Mouse (Mus musculus): ENCODE results near the gene Polr3b. TPM values are rescaled to one million over a fixed set of nuclear protein-coding genes. Genes with fewer than 3 reads are reported as not detected.

The Polr3b gene
- polyA plus RNA-seq, 1 experiment from 2014 or later: 3.9 TPM

GRCm38 (mm10) chr10:84640861-84641260 lies 18.8 kb downstream of the Polr3b start:
- no peak overlapping the region for H3K9ac ChIP-seq (replicated peaks)
- H3K4me2 ChIP-seq (ENCODE audit: low read depth, low read length): no peak overlapping the region
- no peaks in the 10 kb centered on the region for H3K9me3 ChIP-seq (ENCODE audit: low read length)
- WGBS (ENCODE audit: insufficient replicate concordance): 87% methylated on average over 7 of the region's 7 CpGs
- peaks cover 2% of the 10 kb centered on the region; the same call in 1 of the 2 replicates for H3K4me1 ChIP-seq (ENCODE audit: insufficient read depth)
- H3K36me3 ChIP-seq (replicated peaks; ENCODE audit: insufficient read depth, low read length): peaks cover 43% of the 10 kb centered on the region
- H3K27ac ChIP-seq (ENCODE audit: low read depth): no peak overlapping the region
- H3K27me3 ChIP-seq (ENCODE audit: insufficient read depth, low read length): no peaks in the 10 kb centered on the region
- DNase-seq (no peak), ATAC-seq (no peak)
- TF ChIP-seq CTCF (IDR thresholded peaks at IDR 0.05; ENCODE audit: low read depth): no peak
- no peak for TF ChIP-seq EP300 (IDR thresholded peaks at IDR 0.05; ENCODE audit: low read depth)
- no peak overlapping the region for H3K4me3 ChIP-seq (ENCODE audit: low read depth, low read length)

DNA sequence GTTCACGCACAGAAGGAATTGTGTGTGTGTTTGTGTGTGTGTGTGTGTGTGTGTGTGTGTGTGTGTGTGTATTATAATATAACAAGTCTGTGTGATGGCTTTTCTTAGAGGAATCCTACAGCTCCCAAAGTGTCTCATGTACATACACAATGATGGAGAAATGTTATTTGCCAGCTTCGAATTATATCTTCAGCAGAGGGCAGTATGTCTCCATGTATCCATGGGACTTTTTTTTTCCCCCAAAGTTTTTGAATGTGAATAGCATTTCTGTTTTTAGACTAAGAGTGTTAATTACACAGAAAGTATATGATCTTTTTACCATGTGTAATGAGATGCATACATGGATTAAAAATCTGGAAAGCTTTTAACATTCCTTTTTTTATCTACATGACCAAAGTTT lies 19.5 kb downstream of the Polr3b start:
- H3K4me1 ChIP-seq (ENCODE audit: insufficient read depth): peaks cover 7% of the 10 kb centered on the region; the same call in 1 of the 2 replicates
- TF ChIP-seq EP300 (IDR thresholded peaks at IDR 0.05; ENCODE audit: low read depth): no peak
- peak; percentile 46 for TF ChIP-seq CTCF (IDR thresholded peaks at IDR 0.05; ENCODE audit: low read depth)
- H3K4me2 ChIP-seq (ENCODE audit: low read depth, low read length): no peak overlapping the region
- ATAC-seq: no peak
- no peak overlapping the region for H3K27ac ChIP-seq (ENCODE audit: low read depth)
- WGBS (ENCODE audit: insufficient replicate concordance): 80% methylated on average over 2 of the region's 2 CpGs
- no peak overlapping the region for H3K9ac ChIP-seq (replicated peaks)
- DNase-seq: no peak
- no peak overlapping the region for H3K4me3 ChIP-seq (ENCODE audit: low read depth, low read length)
- H3K36me3 ChIP-seq (replicated peaks; ENCODE audit: insufficient read depth, low read length): peaks cover 42% of the 10 kb centered on the region
- H3K9me3 ChIP-seq (ENCODE audit: low read length): no peaks in the 10 kb centered on the region
- H3K27me3 ChIP-seq (ENCODE audit: insufficient read depth, low read length): no peaks in the 10 kb centered on the region

GRCm38 (mm10) chr10:84645940-84646339 lies 23.8 kb downstream of the Polr3b start:
- WGBS (ENCODE audit: insufficient replicate concordance): 78% methylated on average over 8 of the region's 8 CpGs
- DNase-seq (no peak), ATAC-seq (no peak)
- no peak overlapping the region for H3K4me2 ChIP-seq (ENCODE audit: low read depth, low read length)
- H3K27me3 ChIP-seq (ENCODE audit: insufficient read depth, low read length): no peaks in the 10 kb centered on the region
- H3K36me3 ChIP-seq (replicated peaks; ENCODE audit: insufficient read depth, low read length): peaks cover 36% of the 10 kb centered on the region
- H3K9me3 ChIP-seq (ENCODE audit: low read length): no peaks in the 10 kb centered on the region
- H3K4me1 ChIP-seq (ENCODE audit: insufficient read depth): peaks cover 11% of the 10 kb centered on the region; the same call in 1 of the 2 replicates
- no peak for TF ChIP-seq EP300 (IDR thresholded peaks at IDR 0.05; ENCODE audit: low read depth)
- H3K27ac ChIP-seq (ENCODE audit: low read depth): peak overlapping the region; percentile 55
- no peak overlapping the region for H3K4me3 ChIP-seq (ENCODE audit: low read depth, low read length)
- H3K9ac ChIP-seq (replicated peaks): no peak overlapping the region

- Histone ChIP-seq H3K9me3 (ENCODE audit: low read length) (no peaks in the 10 kb centered on the region), H3K9ac (replicated peaks) (no peak overlapping the region), H3K36me3 (replicated peaks; ENCODE audit: insufficient read depth, low read length) (peaks cover 37% of the 10 kb centered on the region), H3K4me3 (ENCODE audit: low read depth, low read length) (no peak overlapping the region), H3K27ac (ENCODE audit: low read depth) (peak overlapping the region; percentile 55), H3K4me1 (ENCODE audit: insufficient read depth) (peaks cover 11% of the 10 kb centered on the region; the same call in 1 of the 2 replicates), H3K27me3 (ENCODE audit: insufficient read depth, low read length) (no peaks in the 10 kb centered on the region), H3K4me2 (ENCODE audit: low read depth, low read length) (peak overlapping the region; percentile 42)
- TF ChIP-seq EP300 (IDR thresholded peaks at IDR 0.05; ENCODE audit: low read depth): no peak
- TF ChIP-seq CTCF (IDR thresholded peaks at IDR 0.05; ENCODE audit: low read depth): no peak
- ATAC-seq (peak; percentile 35), DNase-seq (peak; percentile 38)
- 55% methylated on average over 12 of the region's 12 CpGs for WGBS (ENCODE audit: insufficient replicate concordance)
These were observed 24.5 kb downstream of the Polr3b start for GRCm38 (mm10) chr10:84646506-84647102.

- peaks cover 40% of the 10 kb centered on the region for H3K36me3 ChIP-seq (replicated peaks; ENCODE audit: insufficient read depth, low read length)
- H3K27ac ChIP-seq (ENCODE audit: low read depth): peak overlapping the region; percentile 55
- H3K4me3 ChIP-seq (ENCODE audit: low read depth, low read length): no peak overlapping the region
- H3K27me3 ChIP-seq (ENCODE audit: insufficient read depth, low read length): no peaks in the 10 kb centered on the region
- 65% methylated on average over 5 of the region's 5 CpGs for WGBS (ENCODE audit: insufficient replicate concordance)
- peak overlapping the region; percentile 42 for H3K4me2 ChIP-seq (ENCODE audit: low read depth, low read length)
- no peak for DNase-seq
- peaks cover 11% of the 10 kb centered on the region; the same call in 1 of the 2 replicates for H3K4me1 ChIP-seq (ENCODE audit: insufficient read depth)
- no peak for ATAC-seq
- TF ChIP-seq CTCF (IDR thresholded peaks at IDR 0.05; ENCODE audit: low read depth) (no peak), EP300 (IDR thresholded peaks at IDR 0.05; ENCODE audit: low read depth) (no peak)
- H3K9ac ChIP-seq (replicated peaks): no peak overlapping the region
- no peaks in the 10 kb centered on the region for H3K9me3 ChIP-seq (ENCODE audit: low read length)
These were observed 25.2 kb downstream of the Polr3b start for GRCm38 (mm10) chr10:84647264-84647663.

DNA sequence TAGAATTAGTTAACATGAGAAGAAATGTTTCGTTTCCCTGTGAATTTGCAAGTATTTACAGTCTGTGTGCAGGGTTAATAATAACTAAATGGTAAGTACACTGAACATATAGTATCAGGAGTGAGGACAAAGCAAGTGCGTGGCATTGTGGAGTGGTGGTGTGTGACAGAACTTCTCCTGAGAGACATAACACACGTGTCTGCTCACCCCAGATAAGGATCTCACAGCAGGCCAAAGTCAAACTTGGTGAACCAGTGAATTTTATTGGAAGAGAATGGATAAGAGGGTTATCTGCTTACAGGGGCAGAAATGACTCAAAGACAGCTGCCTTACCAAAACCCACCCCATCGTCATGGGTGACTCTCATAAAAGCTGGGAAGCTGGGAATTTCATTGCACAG lies 26.8 kb downstream of the Polr3b start:
- Histone ChIP-seq H3K9me3 (ENCODE audit: low read length) (no peaks in the 10 kb centered on the region), H3K4me2 (ENCODE audit: low read depth, low read length) (no peak overlapping the region), H3K4me3 (ENCODE audit: low read depth, low read length) (no peak overlapping the region), H3K9ac (replicated peaks) (no peak overlapping the region), H3K36me3 (replicated peaks; ENCODE audit: insufficient read depth, low read length) (peaks cover 40% of the 10 kb centered on the region), H3K4me1 (ENCODE audit: insufficient read depth) (peaks cover 11% of the 10 kb centered on the region; the same call in 1 of the 2 replicates), H3K27ac (ENCODE audit: low read depth) (no peak overlapping the region), H3K27me3 (ENCODE audit: insufficient read depth, low read length) (no peaks in the 10 kb centered on the region)
- ATAC-seq (no peak), DNase-seq (no peak)
- WGBS (ENCODE audit: insufficient replicate concordance): 54% methylated on average over 4 of the region's 4 CpGs
- no peak for TF ChIP-seq EP300 (IDR thresholded peaks at IDR 0.05; ENCODE audit: low read depth)
- TF ChIP-seq CTCF (IDR thresholded peaks at IDR 0.05; ENCODE audit: low read depth): no peak

Measured in liver, postnatal 0 days (tissue).